13 mouse cellular contexts compared by ENCODE assay signal in the genomic region with DNA sequence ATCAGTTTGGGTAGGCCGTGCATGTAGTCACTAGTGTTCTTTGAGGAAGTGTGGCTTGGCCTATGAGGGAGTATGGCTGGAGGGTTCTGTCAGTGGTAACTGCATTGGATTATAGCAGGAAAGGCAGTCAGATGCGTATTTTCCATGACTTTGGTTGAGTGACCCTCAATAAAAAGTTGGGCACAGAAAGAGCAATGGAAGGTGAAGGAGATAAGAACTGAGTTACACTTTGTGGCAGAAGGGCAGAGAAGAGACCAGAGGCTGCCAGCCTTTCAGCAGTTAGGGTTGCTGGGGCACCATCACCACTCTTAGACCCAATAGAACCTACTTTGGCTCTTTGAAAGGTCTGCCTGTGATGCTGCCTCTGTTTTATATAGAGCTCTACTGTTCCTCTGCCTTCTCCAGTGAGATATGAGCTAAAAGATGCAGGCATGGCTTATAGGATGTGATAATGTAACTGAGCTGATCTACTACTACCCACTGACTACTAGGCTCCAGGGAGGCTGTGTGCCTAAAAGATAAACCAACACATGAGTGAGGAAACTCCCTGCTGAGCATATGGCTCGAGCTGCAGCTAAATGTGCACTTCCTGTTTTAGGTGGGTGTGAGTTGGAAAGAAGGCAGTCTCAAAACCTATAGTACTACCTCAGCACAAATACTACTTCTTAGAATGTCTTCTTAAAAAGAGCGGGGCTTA. TPM values are rescaled to one million over a fixed set of nuclear protein-coding genes. Genes with fewer than 3 reads are reported as not detected.
DNase-seq lines count a peak whose midpoint lies in the region; ATAC-seq lines count a peak whose summit lies in the region.
"Had no signal": no experiment of that assay in that cellular context is flagged by ENCODE, and none has a peak within 500 bp of the region (broad histone marks: within the 10 kb centered on the region; RNA-seq: fewer than 3 reads in every experiment).

No protein-coding gene starts in this region.

- no peak overlapping the region for H3K4me2 ChIP-seq in neural tube, embryonic 15.5 days
- H3K4me2 ChIP-seq: intestine, embryonic 15.5 days had no signal

- H3K4me1 ChIP-seq in neural tube, embryonic 15.5 days = no peaks in the 10 kb centered on the region
- H3K4me1 ChIP-seq: intestine, embryonic 15.5 days had no signal

- WGBS in neural tube, embryonic 15.5 days = 77% methylated on average over 4 of the region's 4 CpGs

- H3K27me3 ChIP-seq in neural tube, embryonic 15.5 days (replicated peaks) = no peaks in the 10 kb centered on the region
- H3K27me3 ChIP-seq: intestine, embryonic 15.5 days had no signal

- ATAC-seq in frontal cortex, adult (ENCODE audit: low TSS enrichment) = peak; percentile 100
- peak; percentile 61 to 62; a peak in 1 of 4 replicates for ATAC-seq in hematopoietic stem cell, adult 5-6 weeks (replicated peaks in 1 of 2; ENCODE audit: insufficient read depth in 1 of 2, low FRiP score in 2 of 2, low TSS enrichment in 1 of 2, low read depth in 1 of 2, poor library complexity in 2 of 2, severe bottlenecking in 2 of 2)
- ATAC-seq in megakaryocyte, adult 5-6 weeks (ENCODE audit: poor library complexity, severe bottlenecking) = peak; percentile 65
- no peak for ATAC-seq in neural tube, embryonic 15.5 days (ENCODE audit: low FRiP score)
- ATAC-seq: intestine, embryonic 15.5 days had no signal

- no peak for DNase-seq in frontal cortex, postnatal 25 days (ENCODE audit: low spot score in 2 of 2)
- DNase-seq in MEL-GATA-1-ER (ENCODE audit: extremely low read depth, low read depth) (peak; percentile 98), MN1 (ENCODE audit: low spot score) (no peak)
- no peak for DNase-seq in retina, embryonic 14.5 days (ENCODE audit: low spot score)
- DNase-seq: gastrocnemius, postnatal 36 days; heart, postnatal 10 days; lung, adult 18-20 months had no signal

- H3K9me3 ChIP-seq in neural tube, embryonic 15.5 days (replicated peaks) = no peaks in the 10 kb centered on the region
- H3K9me3 ChIP-seq: intestine, embryonic 15.5 days had no signal

- no peaks in the 10 kb centered on the region for H3K36me3 ChIP-seq in neural tube, embryonic 15.5 days
- H3K36me3 ChIP-seq: intestine, embryonic 15.5 days had no signal

- H3K27ac ChIP-seq in neural tube, embryonic 15.5 days (replicated peaks) = no peak overlapping the region
- H3K27ac ChIP-seq: intestine, embryonic 15.5 days; layer of hippocampus, adult 2 months had no signal

- H3K4me3 ChIP-seq in neural tube, embryonic 15.5 days (replicated peaks) = no peak overlapping the region
- H3K4me3 ChIP-seq: intestine, embryonic 15.5 days; layer of hippocampus, adult 2 months had no signal

- H3K9ac ChIP-seq in neural tube, embryonic 15.5 days (replicated peaks) = no peak overlapping the region
- H3K9ac ChIP-seq: intestine, embryonic 15.5 days had no signal

RNA-seq across cellular contexts. Expression of a gene that starts 19.9 kb away (rescaled TPM):
- 12.4 and 13.9 TPM in 2 replicates for total RNA-seq in hematopoietic stem cell, adult 5-6 weeks (2017)
- 0.36 and 1.2 TPM in 2 replicates for total RNA-seq in megakaryocyte, adult 5-6 weeks (2015)
- total RNA-seq in megakaryocyte, adult 5-6 weeks (2017) = 0.81 and 1.1 TPM in 2 replicates
- polyA plus RNA-seq in neural tube, embryonic 15.5 days (2015; fragmentation: Nextera tagmentation; extraction: Ambion mirVana) = 1.00 and 1.5 TPM in 2 replicates

RNA-seq across cellular contexts. Expression of a gene that starts 42.2 kb away (rescaled TPM):
- total RNA-seq in hematopoietic stem cell, adult 5-6 weeks (2017) = 26.3 and 30.0 TPM in 2 replicates
- 8.6 and 10.7 TPM in 2 replicates for total RNA-seq in megakaryocyte, adult 5-6 weeks (2015)
- total RNA-seq in megakaryocyte, adult 5-6 weeks (2017) = 10.4 and 12.2 TPM in 2 replicates
- 16.9 and 18.3 TPM in 2 replicates for polyA plus RNA-seq in neural tube, embryonic 15.5 days (2015; fragmentation: Nextera tagmentation; extraction: Ambion mirVana)
